Mouse (Mus musculus): ENCODE measurements at regions not wholly inside any gene's neighbourhood (a gene's known extent, or its start where the extent isn't known, plus 50 kb on each side); places are given as distances from the start of the nearest gene placed in this dataset.

DNA sequence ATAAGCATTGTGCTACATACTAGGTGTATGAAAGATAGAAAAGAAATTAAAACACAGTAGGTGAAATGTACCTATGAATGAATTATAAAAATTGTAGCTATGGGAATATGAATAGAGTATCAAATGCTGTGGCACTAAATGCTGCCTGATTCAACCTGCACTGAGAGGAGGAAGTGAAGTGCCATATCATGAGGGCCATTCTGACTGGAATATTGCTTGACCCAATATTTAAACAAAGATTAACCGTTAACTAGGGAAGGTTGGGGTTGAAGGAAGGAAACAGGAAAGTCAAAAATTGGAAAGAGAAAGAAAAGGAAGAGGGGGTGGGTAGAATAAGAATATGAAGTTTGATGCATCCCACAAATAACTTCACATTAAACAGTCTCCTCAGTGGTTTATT, 103.8 kb downstream of the Ccdc71l start:
- no peak for TF ChIP-seq CTCF (IDR thresholded peaks at IDR 0.05)
- H3K27ac ChIP-seq (ENCODE audit: low read depth, low read length), result no peak overlapping the region
- no peak overlapping the region for H3K4me3 ChIP-seq (ENCODE audit: low read depth, low read length)
- no peaks in the 10 kb centered on the region for H3K4me1 ChIP-seq (ENCODE audit: insufficient read depth, low read length)
- H3K36me3 ChIP-seq (ENCODE audit: insufficient read depth, low read length), result no peaks in the 10 kb centered on the region
- no peaks in the 10 kb centered on the region for H3K27me3 ChIP-seq (ENCODE audit: insufficient read depth, low read length)
- H3K9me3 ChIP-seq (ENCODE audit: low read length), result no peaks in the 10 kb centered on the region
- DNase-seq (ENCODE audit: low spot score) (no peak), ATAC-seq (ENCODE audit: low FRiP score) (no peak)
- WGBS, result 83% methylated on average over 1 of the region's 1 CpGs
- H3K4me2 ChIP-seq (ENCODE audit: low read depth, low read length, poor library complexity, severe bottlenecking), result no peak overlapping the region
- no peak overlapping the region for H3K9ac ChIP-seq (replicated peaks; ENCODE audit: low read length, poor library complexity, severe bottlenecking)

DNA sequence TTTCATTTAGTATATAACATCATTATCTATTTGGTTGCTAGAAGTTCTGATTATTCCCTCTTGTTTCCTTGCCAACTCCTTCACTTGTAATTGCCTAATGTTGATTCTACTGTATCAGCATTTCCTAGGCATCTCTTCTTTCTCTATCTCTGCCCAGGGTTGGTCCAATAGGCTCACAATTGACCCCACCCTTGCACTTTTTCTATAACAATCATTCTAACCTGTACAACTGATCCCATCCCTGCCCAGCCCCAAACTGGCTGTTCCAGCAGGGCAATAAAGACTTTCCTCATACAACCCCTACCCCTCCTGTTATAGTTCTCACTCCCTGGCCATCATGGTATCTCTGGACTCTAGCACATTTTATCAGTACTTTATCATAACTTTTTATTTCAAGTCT, 104.3 kb downstream of the Ccdc71l start:
- no peak for TF ChIP-seq CTCF (IDR thresholded peaks at IDR 0.05)
- Histone ChIP-seq H3K4me3 (ENCODE audit: low read depth, low read length) (no peak overlapping the region), H3K4me2 (ENCODE audit: low read depth, low read length, poor library complexity, severe bottlenecking) (no peak overlapping the region), H3K36me3 (ENCODE audit: insufficient read depth, low read length) (no peaks in the 10 kb centered on the region), H3K4me1 (ENCODE audit: insufficient read depth, low read length) (no peaks in the 10 kb centered on the region), H3K9ac (replicated peaks; ENCODE audit: low read length, poor library complexity, severe bottlenecking) (no peak overlapping the region), H3K9me3 (ENCODE audit: low read length) (no peaks in the 10 kb centered on the region), H3K27me3 (ENCODE audit: insufficient read depth, low read length) (no peaks in the 10 kb centered on the region), H3K27ac (ENCODE audit: low read depth, low read length) (no peak overlapping the region)
- no peak for DNase-seq (ENCODE audit: low spot score)
- ATAC-seq (ENCODE audit: low FRiP score), result no peak

DNA sequence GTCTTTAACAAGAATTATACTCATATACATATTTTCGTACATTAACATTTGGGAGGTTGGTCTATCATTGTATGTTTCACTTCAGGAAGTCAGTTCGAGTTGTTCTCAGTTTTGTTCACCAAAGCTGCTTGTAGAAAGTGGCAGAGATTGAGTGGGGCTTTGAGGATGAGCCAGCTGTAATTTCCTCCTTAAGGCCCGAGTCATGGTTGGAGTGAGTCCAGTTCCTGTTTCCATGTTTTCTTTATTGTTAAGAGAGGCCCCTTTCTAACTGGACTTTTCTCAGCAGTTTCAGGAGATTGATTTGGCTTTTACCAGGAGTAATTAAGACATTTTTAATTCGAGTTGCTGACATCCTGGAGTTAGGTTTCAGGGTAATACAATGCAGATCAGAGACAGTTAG, 107.7 kb downstream of the Ccdc71l start:
- Histone ChIP-seq H3K27ac (ENCODE audit: low read depth, low read length) (no peak overlapping the region), H3K27me3 (ENCODE audit: insufficient read depth, low read length) (no peaks in the 10 kb centered on the region), H3K36me3 (ENCODE audit: insufficient read depth, low read length) (no peaks in the 10 kb centered on the region), H3K4me1 (ENCODE audit: insufficient read depth, low read length) (no peaks in the 10 kb centered on the region), H3K4me3 (ENCODE audit: low read depth, low read length) (no peak overlapping the region), H3K9me3 (ENCODE audit: low read length) (no peaks in the 10 kb centered on the region), H3K4me2 (ENCODE audit: low read depth, low read length, poor library complexity, severe bottlenecking) (no peak overlapping the region), H3K9ac (replicated peaks; ENCODE audit: low read length, poor library complexity, severe bottlenecking) (no peak overlapping the region)
- 57% methylated on average over 4 of the region's 4 CpGs for WGBS
- peak; percentile 6 for DNase-seq (ENCODE audit: low spot score)
- ATAC-seq (ENCODE audit: low FRiP score), result no peak
- TF ChIP-seq CTCF (IDR thresholded peaks at IDR 0.05), result no peak

DNA sequence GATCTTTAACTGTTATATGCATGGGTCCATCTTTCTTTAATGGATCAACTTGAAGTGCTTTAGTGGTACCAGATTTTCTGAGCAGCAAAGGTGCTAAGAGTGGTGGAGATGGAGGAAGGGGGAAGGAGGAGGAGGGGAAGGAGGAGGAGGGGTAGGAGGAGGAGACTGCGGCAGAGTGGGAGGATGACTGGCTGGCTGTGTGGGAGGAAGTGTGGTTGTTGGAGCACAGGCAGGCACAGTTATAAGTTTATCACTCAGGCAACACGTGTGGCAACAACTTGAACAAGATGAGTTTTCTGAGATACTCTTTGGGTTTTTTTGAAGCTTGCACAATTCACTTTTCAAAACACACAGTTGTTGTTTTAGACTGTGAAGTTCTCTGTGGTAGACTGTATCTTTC, 108.2 kb downstream of the Ccdc71l start:
- no peaks in the 10 kb centered on the region for H3K27me3 ChIP-seq (ENCODE audit: insufficient read depth, low read length)
- no peaks in the 10 kb centered on the region for H3K36me3 ChIP-seq (ENCODE audit: insufficient read depth, low read length)
- no peak overlapping the region for H3K9ac ChIP-seq (replicated peaks; ENCODE audit: low read length, poor library complexity, severe bottlenecking)
- DNase-seq (ENCODE audit: low spot score) (no peak), ATAC-seq (ENCODE audit: low FRiP score) (no peak)
- H3K4me2 ChIP-seq (ENCODE audit: low read depth, low read length, poor library complexity, severe bottlenecking), result no peak overlapping the region
- WGBS, result 56% methylated on average over 2 of the region's 2 CpGs
- H3K4me3 ChIP-seq (ENCODE audit: low read depth, low read length), result no peak overlapping the region
- no peak for TF ChIP-seq CTCF (IDR thresholded peaks at IDR 0.05)
- no peaks in the 10 kb centered on the region for H3K4me1 ChIP-seq (ENCODE audit: insufficient read depth, low read length)
- H3K9me3 ChIP-seq (ENCODE audit: low read length), result no peaks in the 10 kb centered on the region
- no peak overlapping the region for H3K27ac ChIP-seq (ENCODE audit: low read depth, low read length)

DNA sequence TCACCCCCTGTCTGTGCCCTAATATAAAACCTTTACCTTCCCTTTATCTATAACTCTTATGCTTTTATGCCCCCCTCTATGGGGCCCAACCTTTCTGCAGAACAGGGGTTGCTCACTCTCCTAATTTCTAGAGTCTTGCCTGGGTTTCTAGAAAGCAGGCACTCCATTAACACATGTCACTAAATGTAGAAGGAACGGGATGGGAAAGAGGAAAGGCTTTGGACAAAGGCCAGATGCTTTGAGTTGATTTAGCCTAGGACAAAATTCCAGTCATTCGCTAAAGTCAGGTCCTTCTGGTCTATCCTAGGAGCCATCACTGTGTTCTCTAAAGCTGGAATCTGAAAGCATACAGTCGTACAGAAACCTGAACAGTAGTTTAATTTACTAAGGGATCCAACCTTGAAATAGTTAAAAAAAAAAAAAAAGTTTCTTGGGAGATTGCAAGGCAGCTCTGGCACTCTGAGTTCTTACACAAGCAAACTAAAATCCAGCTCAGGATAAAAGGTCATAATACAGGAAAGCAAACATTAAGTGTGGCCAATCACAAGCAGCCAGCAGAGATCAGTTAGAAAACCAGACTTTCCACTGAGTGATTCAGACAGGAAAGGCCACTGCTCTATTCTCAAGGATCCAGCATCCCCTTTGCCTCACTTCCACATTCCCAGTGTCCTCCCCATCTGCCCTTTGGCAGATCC, 109.5 kb downstream of the Ccdc71l start:
- DNase-seq (ENCODE audit: low spot score) (no peak), ATAC-seq (ENCODE audit: low FRiP score) (no peak)
- H3K9me3 ChIP-seq (ENCODE audit: low read length), result no peaks in the 10 kb centered on the region
- no peak for TF ChIP-seq CTCF (IDR thresholded peaks at IDR 0.05)
- H3K4me2 ChIP-seq (ENCODE audit: low read depth, low read length, poor library complexity, severe bottlenecking), result no peak overlapping the region
- no peaks in the 10 kb centered on the region for H3K27me3 ChIP-seq (ENCODE audit: insufficient read depth, low read length)
- no peak overlapping the region for H3K27ac ChIP-seq (ENCODE audit: low read depth, low read length)
- no peaks in the 10 kb centered on the region for H3K36me3 ChIP-seq (ENCODE audit: insufficient read depth, low read length)
- no peak overlapping the region for H3K9ac ChIP-seq (replicated peaks; ENCODE audit: low read length, poor library complexity, severe bottlenecking)
- no peak overlapping the region for H3K4me3 ChIP-seq (ENCODE audit: low read depth, low read length)
- 74% methylated on average over 3 of the region's 3 CpGs for WGBS
- H3K4me1 ChIP-seq (ENCODE audit: insufficient read depth, low read length), result no peaks in the 10 kb centered on the region

DNA sequence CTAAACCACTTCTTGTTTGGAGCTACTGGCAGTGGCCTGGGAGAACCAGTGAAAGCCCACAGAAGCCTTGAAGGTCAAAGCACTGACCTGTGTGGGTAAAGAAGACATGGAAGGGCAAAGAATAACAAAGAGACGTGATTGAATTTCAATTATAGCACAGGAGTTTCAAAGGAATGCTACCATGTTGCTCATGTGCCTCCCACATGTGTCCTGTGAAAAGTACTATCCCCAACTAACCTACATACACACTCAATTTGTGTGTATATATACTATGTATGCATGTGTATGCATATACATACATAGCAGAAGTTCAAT, 110.0 kb downstream of the Ccdc71l start:
- H3K4me2 ChIP-seq (ENCODE audit: low read depth, low read length, poor library complexity, severe bottlenecking), result no peak overlapping the region
- WGBS, result 63% methylated on average over 1 of the region's 1 CpGs
- no peak overlapping the region for H3K27ac ChIP-seq (ENCODE audit: low read depth, low read length)
- H3K4me1 ChIP-seq (ENCODE audit: insufficient read depth, low read length), result no peaks in the 10 kb centered on the region
- H3K4me3 ChIP-seq (ENCODE audit: low read depth, low read length), result no peak overlapping the region
- ATAC-seq (ENCODE audit: low FRiP score) (no peak), DNase-seq (ENCODE audit: low spot score) (no peak)
- H3K27me3 ChIP-seq (ENCODE audit: insufficient read depth, low read length), result no peaks in the 10 kb centered on the region
- H3K9me3 ChIP-seq (ENCODE audit: low read length), result no peaks in the 10 kb centered on the region
- no peak for TF ChIP-seq CTCF (IDR thresholded peaks at IDR 0.05)
- H3K9ac ChIP-seq (replicated peaks; ENCODE audit: low read length, poor library complexity, severe bottlenecking), result no peak overlapping the region
- H3K36me3 ChIP-seq (ENCODE audit: insufficient read depth, low read length), result no peaks in the 10 kb centered on the region

All from midbrain, postnatal 0 days (tissue).